Mouse (Mus musculus) E14TG2a.4 (cell line): ENCODE results near the gene Chrnb1.

Experiments used
- H3K27me3 ChIP-seq: 2 replicates; pipeline ENCODE4 v1.6.1; 2014; ENCODE audit warnings: low read length, control low read depth; ENCODE audit not compliant: insufficient read depth
- H3K36me3 ChIP-seq: 2 replicates; pipeline ENCODE4 v1.6.1; 2014; ENCODE audit warnings: low read length, control low read depth; ENCODE audit not compliant: insufficient read depth
- H3K4me1 ChIP-seq: replicated peaks from 2 replicates; pipeline ENCODE4 v1.6.1; 2014; ENCODE audit warnings: low read depth, low read length, control low read depth
- H3K4me3 ChIP-seq: replicated peaks from 2 replicates; pipeline ENCODE4 v1.5.1; 2014; ENCODE audit warnings: mild to moderate bottlenecking, low read length
- H3K9me3 ChIP-seq: 2 replicates; pipeline ENCODE4 v1.6.1; 2014; ENCODE audit warnings: low read length, control low read depth
- CTCF ChIP-seq: conservative IDR thresholded peaks from 2 replicates; pipeline ENCODE4 v1.5.1; 2014; ENCODE audit warnings: low read length
- NANOG ChIP-seq: IDR thresholded peaks from 2 replicates; pipeline ENCODE4 v1.6.1; 2014; ENCODE audit warnings: borderline replicate concordance, low read length, mixed read lengths
- POU5F1 ChIP-seq: IDR thresholded peaks from 2 replicates; pipeline ENCODE4 v1.6.1; 2014; ENCODE audit warnings: low read length, borderline replicate concordance

Gene Chrnb1

DNA sequence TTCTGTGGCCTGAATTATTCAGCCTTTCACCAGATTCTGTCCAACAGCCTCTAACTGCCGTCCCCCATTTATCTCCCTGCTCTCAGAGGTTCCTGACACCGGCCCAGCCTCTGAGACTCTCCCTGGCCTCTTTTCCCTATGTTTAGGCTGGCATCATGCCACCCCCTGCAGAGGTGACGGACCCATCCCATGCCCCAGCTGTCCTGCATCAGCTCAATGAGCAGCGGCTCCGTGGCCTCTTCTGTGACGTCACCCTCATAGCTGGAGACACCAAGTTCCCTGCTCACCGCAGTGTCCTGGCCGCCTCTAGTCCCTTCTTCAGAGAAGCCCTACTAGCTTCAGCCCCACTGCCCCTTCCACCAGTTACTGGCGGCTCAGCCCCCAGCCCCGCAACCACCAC lies 20.0 kb downstream of the Chrnb1 start:
- no peak for TF ChIP-seq CTCF
- TF ChIP-seq NANOG: no peak
- TF ChIP-seq POU5F1: no peak
- no peaks in the 10 kb centered on the region for H3K36me3 ChIP-seq
- no peaks in the 10 kb centered on the region for H3K9me3 ChIP-seq
- H3K4me1 ChIP-seq: peaks cover 60% of the 10 kb centered on the region
- H3K27me3 ChIP-seq: peaks cover 49% of the 10 kb centered on the region
- peak overlapping the region; percentile 63 for H3K4me3 ChIP-seq

DNA sequence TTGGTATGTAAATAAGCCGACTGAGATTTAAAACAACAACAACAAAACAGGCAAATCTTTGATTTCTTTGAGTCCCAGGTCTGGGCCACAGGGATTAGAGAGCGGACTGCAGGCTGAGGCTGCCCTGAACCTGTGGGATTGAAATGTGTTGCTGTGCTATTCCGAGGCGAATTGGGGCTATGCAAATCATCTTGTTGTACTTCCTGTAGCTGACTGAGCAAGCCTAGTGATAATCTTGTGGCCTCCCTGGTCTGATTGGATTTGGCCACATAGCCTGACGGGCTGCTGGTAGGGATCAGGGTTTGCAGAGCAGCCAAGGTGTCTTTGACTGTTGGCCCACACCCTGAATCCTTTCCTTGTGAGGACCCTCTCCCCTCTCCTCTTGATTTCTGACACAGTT lies 20.8 kb downstream of the Chrnb1 start:
- no peak for TF ChIP-seq POU5F1
- Histone ChIP-seq H3K36me3 (no peaks in the 10 kb centered on the region; the same call in 1 of the 2 replicates), H3K4me1 (peaks cover 55% of the 10 kb centered on the region), H3K27me3 (peaks cover 47% of the 10 kb centered on the region), H3K9me3 (no peaks in the 10 kb centered on the region), H3K4me3 (peak overlapping the region; percentile 63; the same call in 1 of the 2 replicates)

DNA sequence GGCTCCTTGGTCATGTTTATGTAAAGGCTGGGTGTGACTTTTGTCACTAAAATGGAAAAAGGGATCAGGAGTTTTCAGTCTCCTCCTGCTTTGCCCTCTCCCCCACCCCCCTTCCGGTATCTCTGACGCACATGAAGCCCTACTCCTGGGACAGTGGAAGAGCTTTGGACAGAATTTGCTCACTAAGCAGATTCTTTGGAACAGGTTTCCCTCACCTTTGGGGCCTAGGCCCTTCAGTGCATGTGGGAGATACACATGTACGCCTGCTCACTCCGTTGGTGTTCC lies 28.2 kb downstream of the Chrnb1 start:
- no peaks in the 10 kb centered on the region for H3K9me3 ChIP-seq
- H3K4me1 ChIP-seq: peaks cover 32% of the 10 kb centered on the region
- peaks cover 32% of the 10 kb centered on the region for H3K27me3 ChIP-seq
- no peak for TF ChIP-seq POU5F1
- no peak for TF ChIP-seq NANOG
- no peak for TF ChIP-seq CTCF
- 0 out of 2 replicates have a peak overlapping the region, but pooled peaks have one; percentile 89 for H3K4me3 ChIP-seq
- H3K36me3 ChIP-seq: no peaks in the 10 kb centered on the region; the same call in 1 of the 2 replicates

DNA sequence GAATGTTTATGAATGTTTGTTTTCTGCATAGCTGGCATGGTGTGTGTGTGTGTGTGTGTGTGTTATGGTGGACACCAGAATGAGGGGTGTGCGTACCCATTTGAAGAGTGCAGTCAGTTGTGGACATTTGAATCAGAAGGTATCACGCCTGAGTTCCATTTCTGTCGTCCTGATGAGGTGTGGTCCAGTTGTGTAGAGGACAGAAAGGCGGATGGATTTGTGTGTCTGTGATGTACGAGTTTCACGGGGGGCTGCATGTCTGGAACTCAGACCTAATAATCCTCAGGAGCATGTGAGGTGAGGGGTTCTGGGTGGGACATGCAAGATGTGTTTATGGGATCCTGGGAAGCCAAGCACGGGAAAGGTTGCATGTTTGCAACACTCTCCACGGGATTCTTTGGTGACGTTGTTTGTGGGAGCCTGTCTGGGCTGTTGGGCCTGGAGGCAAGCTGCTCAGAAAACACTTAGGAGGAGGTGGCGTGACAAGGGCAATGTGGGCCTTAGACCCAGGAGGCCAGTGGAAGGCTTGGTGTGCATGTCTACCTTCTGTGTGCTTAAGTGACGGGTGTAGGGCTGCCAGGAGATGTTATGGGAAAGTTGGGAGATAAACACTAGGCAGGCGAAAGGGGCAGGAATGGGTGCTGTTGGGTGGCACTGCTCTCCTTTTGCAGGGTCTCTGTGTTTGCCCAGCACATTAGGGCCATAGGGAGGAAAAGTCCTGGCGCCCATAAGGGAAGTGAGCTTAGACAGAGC lies 28.7 kb downstream of the Chrnb1 start:
- TF ChIP-seq CTCF (no peak), POU5F1 (no peak), NANOG (no peak)
- no peaks in the 10 kb centered on the region; the same call in 1 of the 2 replicates for H3K36me3 ChIP-seq

DNA sequence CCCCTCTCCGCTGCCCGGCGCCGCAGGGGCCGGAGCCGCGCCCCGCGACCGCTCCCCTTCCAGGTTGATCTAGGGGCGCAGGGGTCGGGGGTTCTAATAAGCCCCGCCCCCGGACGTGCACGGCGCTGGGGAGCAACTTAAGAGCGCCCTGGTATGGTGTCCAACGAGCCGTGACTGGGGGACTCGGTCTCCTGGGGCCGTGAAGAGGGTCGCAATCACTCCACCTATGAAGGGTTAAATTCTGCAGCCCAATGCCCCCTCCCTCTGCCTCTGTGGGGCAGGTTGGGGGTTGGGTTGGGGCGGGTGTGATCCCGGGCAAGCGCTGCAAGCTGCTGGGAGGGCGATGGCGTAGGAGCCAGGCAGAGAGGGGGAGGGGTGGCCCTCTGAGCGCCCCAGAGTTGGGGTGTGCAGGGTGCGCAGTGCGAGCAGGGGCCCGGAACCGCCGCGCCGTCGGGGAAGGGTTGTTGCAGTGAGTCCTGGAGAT lies 29.6 kb downstream of the Chrnb1 start:
- Histone ChIP-seq H3K4me3 (peak overlapping the region; percentile 89), H3K9me3 (no peaks in the 10 kb centered on the region)
- TF ChIP-seq NANOG (no peak), CTCF (no peak), POU5F1 (no peak)

More for the DNA sequence above, 28.7 kb downstream of the Chrnb1 start:
- H3K9me3 ChIP-seq: no peaks in the 10 kb centered on the region
- H3K27me3 ChIP-seq: peaks cover 32% of the 10 kb centered on the region
- H3K4me3 ChIP-seq: peak overlapping the region; percentile 89
- peaks cover 32% of the 10 kb centered on the region for H3K4me1 ChIP-seq

DNA sequence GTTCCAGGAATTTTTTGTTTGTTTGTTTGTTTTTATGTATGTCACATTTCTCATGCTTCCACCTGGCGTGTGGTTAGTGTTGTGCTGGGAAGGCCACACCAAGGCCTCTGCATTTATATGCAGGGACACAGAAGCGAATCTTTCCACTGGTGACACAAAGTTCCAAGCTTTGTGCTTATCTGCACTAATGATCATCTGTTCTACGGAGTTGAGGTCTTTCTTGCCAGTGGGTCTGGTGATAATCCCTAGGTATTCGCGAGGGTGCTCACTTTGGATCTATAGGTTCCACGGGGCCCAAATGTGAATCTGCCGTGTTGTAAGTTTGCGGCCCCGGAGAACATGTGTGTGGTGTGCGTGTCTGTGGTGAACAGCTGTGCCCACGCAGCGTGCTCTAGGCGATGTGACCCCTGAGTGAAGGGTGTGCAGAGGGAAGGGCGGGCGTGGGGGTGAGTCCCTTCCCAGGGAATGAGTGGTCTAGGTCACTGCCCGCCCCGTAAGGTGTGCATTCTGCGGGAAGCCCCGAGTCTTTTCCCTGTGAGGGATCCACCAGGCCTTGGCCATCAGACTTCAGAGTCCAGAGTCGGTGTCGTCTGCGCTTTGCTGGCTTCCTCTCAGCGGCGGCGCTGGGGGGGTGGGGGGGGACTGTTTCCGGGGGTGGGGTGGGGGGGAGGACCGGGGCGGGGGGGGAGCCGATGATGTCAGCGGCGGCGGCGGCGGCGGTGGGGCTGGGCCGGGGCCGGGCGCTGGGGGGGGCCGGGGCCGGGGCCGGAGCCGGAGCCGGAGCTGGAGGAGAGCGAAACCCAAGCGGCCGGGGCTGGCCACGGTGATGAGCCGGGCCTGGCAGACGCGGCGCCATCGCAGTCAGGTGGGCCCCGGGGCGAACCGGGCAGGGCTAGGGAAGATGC lies 30.3 kb downstream of the Chrnb1 start, which contains the start of gene Zbtb4:
Gene Zbtb4, plus strand, starts transcription at position 692 of the 905 bp plus-strand sequence.
- Histone ChIP-seq H3K4me1 (peaks cover 46% of the 10 kb centered on the region), H3K4me3 (peak within 1 kb of the TSS; percentile 89), H3K36me3 (no peaks in the 10 kb centered on the region; the same call in 1 of the 2 replicates), H3K27me3 (peaks cover 29% of the 10 kb centered on the region), H3K9me3 (no peaks in the 10 kb centered on the region)
- TF ChIP-seq CTCF: no peak
- no peak for TF ChIP-seq NANOG
- no peak for TF ChIP-seq POU5F1

More for the DNA sequence above, 29.6 kb downstream of the Chrnb1 start:
- no peaks in the 10 kb centered on the region; the same call in 1 of the 2 replicates for H3K36me3 ChIP-seq
- peaks cover 39% of the 10 kb centered on the region for H3K4me1 ChIP-seq
- H3K27me3 ChIP-seq: peaks cover 32% of the 10 kb centered on the region

DNA sequence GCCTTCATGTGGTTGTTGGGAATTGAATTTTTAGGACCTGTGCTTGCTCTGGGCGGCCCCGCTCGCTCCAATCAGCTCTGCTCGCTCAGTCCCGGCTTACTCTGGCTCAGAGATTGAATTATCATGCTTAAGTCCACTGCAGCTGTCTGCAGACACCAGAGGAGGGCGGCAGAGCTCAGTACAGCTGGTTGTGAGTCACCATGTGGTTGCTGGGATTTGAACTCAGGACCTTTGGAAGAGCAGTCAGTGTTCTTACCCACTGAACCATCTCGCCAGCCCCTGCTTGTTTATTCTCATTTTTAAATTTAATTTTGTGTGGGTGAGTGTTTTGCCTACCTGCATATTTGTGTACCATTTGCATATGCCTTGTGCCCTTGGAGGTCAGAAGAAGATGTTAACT lies 32.2 kb downstream of the Chrnb1 start:
- Histone ChIP-seq H3K9me3 (no peaks in the 10 kb centered on the region), H3K4me3 (no peak overlapping the region), H3K27me3 (peaks cover 16% of the 10 kb centered on the region; the same call in 1 of the 2 replicates), H3K4me1 (peaks cover 59% of the 10 kb centered on the region), H3K36me3 (no peaks in the 10 kb centered on the region)
- TF ChIP-seq NANOG (no peak), POU5F1 (no peak), CTCF (peak; percentile 17)

DNA sequence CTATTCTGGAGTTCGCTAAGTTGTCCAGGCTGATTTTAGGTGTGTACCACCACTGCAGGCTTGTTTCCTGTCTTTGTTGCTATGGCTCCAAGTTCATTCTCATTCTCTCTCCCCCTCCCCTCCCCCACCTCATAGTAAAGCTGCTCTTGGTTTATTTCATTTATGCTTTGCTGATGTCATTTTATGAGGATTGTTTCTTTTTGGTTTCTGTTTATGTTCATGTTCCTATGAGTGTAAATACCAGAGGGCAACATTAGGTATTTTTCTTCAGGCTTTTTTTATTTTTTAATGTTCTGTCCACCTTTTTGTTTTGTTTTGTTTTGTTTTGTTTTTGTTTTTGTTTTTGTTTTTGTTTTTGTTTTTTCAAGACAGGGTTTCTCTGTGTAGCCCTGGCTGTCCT lies 33.9 kb downstream of the Chrnb1 start, which contains the start of gene Slc35g3:
Gene Slc35g3, minus strand, starts transcription at position 101 of the 400 bp plus-strand sequence.
- Histone ChIP-seq H3K36me3 (peaks cover 10% of the 10 kb centered on the region), H3K9me3 (no peaks in the 10 kb centered on the region), H3K4me3 (peak within 1 kb of the TSS; percentile 88; the same call in 1 of the 2 replicates), H3K27me3 (peaks cover 7% of the 10 kb centered on the region; the same call in 1 of the 2 replicates), H3K4me1 (peaks cover 55% of the 10 kb centered on the region)
- TF ChIP-seq CTCF: no peak
